Mouse (Mus musculus) testis, adult 2 months (tissue): ENCODE data around the gene Tedc1.

Experiments used
- CTCF ChIP-seq: fragments of 200-500 bp; IDR thresholded peaks from 2 replicates; pipeline ENCODE4 v1.5.1; 2012; ENCODE audit warnings: low read depth, mild to moderate bottlenecking, inconsistent platforms, low read length, moderate library complexity; ENCODE audit not compliant: control insufficient read depth, insufficient read depth, insufficient replicate concordance
- POLR2A ChIP-seq: fragments of 200-500 bp; IDR thresholded peaks from 2 replicates; pipeline ENCODE4 v1.6.1; 2012; ENCODE audit warnings: low read depth, mild to moderate bottlenecking, inconsistent platforms, low read length, moderate library complexity; ENCODE audit not compliant: control insufficient read depth

GRCm38 (mm10) chr12:113207737-113208136 is 51.5 kb downstream of the Tedc1 start:
- TF ChIP-seq CTCF (no peak), POLR2A (no peak)
